Mouse (Mus musculus) left cerebral cortex, adult 2 months (tissue): ENCODE data around the gene Rab6b. TPM values are rescaled to one million over a fixed set of nuclear protein-coding genes. Genes with fewer than 3 reads are reported as not detected.
A peak's percentile ranks its signal among the peaks of the same experiment; 100 is the strongest.
"Not testable (repeated sequence)": the region's sequence is repeated elsewhere in the genome, so short reads cannot be mapped to it uniquely, and the experiment has no call there.

Source experiments
- DNase-seq, 2 experiments: peaks; one replicate each; pipeline ENCODE4 v3.0.0; 2021 to 2022; ENCODE audit warnings: low spot score in 2 of 2, mixed read lengths in 1 of 2; ENCODE audit errors: extremely low spot score in 1 of 2
- H3K27ac ChIP-seq: fragments of 200-600 bp; 2 replicates; pipeline ENCODE4 v1.8.1; 2022
- H3K4me3 ChIP-seq: fragments of 200-600 bp; 2 replicates; pipeline ENCODE4 v1.8.1; 2022
- CTCF ChIP-seq: fragments of 200-600 bp; IDR thresholded peaks from 2 replicates; pipeline ENCODE4 v1.8.1; 2022; ENCODE audit warnings: antibody characterized with exemption, mild to moderate bottlenecking, moderate library complexity
- intact Hi-C: fragments of 180-260 bp; cut with DNase I; formaldehyde crosslinking; loops from one replicate; pipeline ENCODE4 v1.15.1; 2025
- total RNA-seq, 2 experiments: library from RNA; stranded (reverse); gene quantifications; 2 replicates each; pipeline ENCODE4 v1.2.3; 2021

The Rab6b gene
- total RNA-seq, 2 experiments from 2014 or later, result 605 to 610 TPM

DNA sequence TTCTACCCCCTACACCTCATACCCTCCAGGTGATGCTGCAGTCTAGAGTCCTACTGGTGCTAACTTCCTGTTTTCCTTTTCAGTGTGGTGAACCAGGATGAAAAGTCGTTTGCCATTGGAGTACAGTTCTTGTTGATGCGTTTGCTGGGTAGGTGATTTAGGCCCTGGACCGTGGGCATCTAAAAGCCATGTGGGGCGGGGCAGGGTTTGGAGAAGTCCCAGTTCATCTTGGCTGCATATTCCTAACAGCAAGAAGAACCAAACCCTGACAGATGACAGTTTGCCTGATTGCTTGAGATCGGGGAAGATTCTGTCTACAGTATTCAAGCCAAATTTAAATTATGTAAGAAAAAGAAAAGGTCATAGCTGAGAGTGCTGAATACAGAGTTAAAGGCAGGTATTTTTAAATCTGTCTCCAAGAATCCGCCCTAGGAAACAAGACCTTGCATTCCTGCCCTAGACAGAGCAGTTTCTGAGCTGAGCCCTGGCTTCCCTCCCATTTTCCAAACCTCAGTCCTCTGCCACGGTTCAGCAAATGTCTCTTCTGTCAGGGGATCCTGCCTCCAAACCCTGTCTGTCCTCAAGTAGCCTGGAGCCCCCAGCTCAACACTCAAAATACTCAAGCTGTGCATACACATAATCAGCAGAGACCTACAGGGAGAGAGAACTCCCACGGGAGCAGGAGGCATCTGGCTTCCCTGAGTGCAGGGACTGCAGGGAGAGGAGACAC, 29.2 kb upstream of the Rab6b start:
- DNase-seq, result no peak
- H3K27ac ChIP-seq, result no peak overlapping the region
- intact Hi-C loops, result no loop called here
- H3K4me3 ChIP-seq, result no peak overlapping the region
- no peak for TF ChIP-seq CTCF

DNA sequence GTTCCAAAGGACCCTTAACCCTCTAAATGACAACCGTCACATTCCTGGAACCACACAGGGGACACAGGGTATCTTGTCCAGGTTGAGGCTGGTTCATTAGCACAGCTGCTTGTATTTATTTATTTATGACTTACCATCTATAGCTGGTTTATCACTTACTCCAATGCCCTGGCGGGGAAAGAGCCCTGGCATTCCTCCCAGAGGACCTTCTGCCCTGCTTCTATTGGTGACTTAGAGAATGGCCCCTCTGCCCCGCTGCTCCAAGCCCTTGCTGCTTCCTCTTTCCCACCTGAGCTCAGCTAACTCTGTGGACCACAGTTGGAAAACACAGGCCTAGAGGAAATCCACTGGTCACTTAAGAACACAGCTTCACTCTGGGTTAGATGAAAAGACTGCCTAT, 28.2 kb upstream of the Rab6b start:
- no peak overlapping the region for H3K27ac ChIP-seq
- H3K4me3 ChIP-seq, result no peak overlapping the region
- intact Hi-C loops, result no loop called here
- DNase-seq, result no peak
- no peak for TF ChIP-seq CTCF

DNA sequence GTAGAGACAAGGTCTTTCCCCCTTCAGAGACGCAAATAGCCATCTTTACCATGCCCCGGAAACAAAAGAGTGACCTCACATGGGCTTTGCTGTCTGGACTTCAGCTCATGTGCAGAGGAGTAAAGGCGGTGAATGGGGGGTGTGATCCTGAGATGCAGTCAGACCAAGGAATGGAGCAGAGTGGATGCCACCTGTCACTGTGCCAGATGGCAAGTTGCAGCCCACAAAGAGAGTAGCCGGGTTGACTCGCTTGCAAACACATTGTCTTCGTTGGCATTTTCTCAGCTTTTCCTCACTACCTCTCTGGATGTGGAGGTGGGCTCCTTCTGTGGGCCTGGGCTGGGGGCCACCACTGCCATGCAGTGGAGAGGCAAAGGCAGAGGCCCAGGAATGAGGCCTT, 24.9 kb upstream of the Rab6b start:
- Histone ChIP-seq H3K27ac (no peak overlapping the region), H3K4me3 (no peak overlapping the region)
- intact Hi-C loops, result no loop called here
- no peak for TF ChIP-seq CTCF
- DNase-seq, result no peak

DNA sequence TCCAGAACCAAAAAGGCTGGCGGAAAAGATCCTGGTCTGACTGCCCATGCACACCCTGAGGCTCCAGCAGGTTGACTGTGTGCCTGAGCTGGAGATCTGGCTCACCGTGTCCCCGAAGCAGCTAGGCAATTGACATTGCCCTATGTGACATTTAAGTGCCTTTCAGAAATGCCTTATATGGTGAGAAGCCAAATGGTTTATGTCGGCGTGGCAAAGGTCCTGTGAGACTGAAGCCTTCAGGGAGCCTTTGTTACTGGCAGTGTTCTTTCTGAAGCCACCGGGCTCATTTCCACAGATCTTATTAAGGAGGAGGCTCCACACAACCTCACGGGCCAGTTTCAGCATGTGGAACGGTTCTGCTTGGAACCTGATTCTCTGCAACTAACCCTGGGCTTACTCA, 24.3 kb upstream of the Rab6b start:
- intact Hi-C loops, result no loop called here
- Histone ChIP-seq H3K4me3 (no peak overlapping the region), H3K27ac (no peak overlapping the region)

DNA sequence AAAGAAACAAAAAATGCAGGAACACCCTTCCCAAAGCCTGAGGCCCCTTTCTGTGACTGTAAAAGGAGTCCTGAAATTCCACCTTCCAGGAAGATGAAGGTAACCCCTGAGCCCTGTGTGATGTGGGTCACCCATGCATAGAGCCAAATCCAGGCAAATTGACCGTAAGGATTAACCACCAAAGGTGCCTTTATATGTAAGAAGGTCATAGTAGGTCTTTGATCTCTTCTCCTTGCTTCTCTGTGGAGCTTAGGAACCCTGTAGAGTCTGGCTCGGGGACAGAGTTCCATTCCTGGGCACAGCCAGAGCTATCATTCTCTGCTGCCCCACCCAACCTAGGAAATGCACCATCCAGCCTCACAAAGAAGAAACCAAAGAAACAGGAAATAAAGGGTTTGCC, 22.9 kb upstream of the Rab6b start:
- intact Hi-C loops, result no loop called here
- H3K27ac ChIP-seq, result no peak overlapping the region
- H3K4me3 ChIP-seq, result no peak overlapping the region
- DNase-seq, result no peak
- TF ChIP-seq CTCF, result no peak

More for the DNA sequence above, 24.3 kb upstream of the Rab6b start:
- no peak for DNase-seq
- TF ChIP-seq CTCF, result no peak

DNA sequence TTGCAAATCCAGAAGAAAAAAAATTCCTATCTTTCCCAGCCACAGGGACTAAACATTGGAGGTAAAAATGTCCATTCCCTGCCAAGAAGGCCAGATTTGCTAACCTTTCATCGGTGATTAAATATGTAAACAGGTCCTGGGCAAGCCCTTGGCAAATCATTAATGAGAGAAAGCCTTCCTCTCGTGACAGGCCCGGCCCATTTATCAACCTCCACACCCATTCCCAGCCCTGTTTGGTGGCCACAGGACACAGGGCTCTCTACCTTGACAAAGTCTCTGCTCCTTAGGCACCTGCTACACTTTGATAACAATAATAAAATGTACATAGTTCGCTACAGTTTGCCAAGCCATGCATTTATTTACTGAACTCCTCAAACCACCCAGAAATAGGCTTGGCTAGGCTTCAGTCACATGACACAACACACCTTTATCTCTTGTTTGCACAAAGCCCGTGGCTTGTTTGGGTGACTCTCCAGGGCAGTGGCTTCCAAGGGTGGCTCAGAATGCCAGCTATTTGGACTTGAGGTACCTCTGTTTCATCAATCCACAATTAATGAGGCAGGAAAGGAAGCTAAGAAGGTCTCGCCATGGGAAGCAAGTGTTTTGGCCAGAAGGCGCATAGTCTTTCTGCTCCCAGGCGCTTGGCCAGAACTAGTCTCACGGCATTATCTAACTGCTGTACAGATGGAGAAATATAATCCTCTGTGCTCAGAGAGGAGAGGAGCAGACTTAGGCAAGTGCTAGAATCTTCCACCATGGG, 21.3 kb upstream of the Rab6b start:
- H3K4me3 ChIP-seq, result no peak overlapping the region
- no peak overlapping the region for H3K27ac ChIP-seq
- no peak for DNase-seq
- no peak for TF ChIP-seq CTCF
- intact Hi-C loops, result loop anchor here (5.0 kb wide), 3 partner anchors 57 to 112 kb away; partner anchors contain the start of gene Srprb

DNA sequence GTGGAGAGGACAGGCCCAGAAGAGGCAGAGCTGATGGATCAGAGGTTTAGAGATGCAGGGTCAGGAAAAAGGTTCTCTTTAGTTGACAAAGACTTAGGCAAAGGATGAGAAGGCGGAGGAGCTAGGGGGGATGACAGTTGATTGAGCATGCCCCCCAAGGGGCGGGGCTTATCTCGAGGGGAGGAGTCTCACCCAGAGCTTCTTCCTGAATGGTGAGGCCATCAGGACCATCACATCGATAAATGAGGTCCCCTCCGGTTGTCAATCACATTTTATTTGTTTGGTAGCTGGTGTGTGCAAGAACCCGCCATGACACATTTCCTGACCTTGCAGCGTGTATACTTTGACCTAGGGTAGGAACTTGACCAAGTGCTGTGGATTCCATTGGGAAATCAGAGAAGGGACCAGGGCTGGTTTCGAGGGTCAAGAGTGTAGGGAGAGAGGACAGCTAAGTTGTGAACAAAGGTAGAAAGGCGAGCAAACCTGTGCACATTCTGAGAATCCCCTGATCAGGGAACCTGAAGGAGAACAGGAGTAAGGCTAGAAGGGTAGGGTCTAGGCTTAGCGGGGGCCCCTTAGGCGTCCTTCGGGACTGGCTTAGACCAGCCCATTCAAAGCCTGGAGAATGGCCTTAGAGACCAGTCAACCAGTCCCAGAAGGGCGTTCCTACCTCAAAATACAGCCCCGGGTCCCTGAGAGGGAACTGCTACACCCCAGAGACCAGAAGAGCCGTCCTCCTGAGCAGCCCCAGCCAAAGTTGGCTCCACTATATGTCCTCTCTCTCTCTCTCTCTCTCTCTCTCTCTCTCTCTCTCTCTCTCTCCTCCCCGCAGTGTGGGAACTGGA, 20.3 kb upstream of the Rab6b start:
- no peak for TF ChIP-seq CTCF
- DNase-seq, result no peak
- no peak overlapping the region for H3K27ac ChIP-seq
- no peak overlapping the region for H3K4me3 ChIP-seq
- intact Hi-C loops, result loop anchor here (5.0 kb wide), 3 partner anchors 56 to 111 kb away; partner anchors contain the start of gene Srprb

DNA sequence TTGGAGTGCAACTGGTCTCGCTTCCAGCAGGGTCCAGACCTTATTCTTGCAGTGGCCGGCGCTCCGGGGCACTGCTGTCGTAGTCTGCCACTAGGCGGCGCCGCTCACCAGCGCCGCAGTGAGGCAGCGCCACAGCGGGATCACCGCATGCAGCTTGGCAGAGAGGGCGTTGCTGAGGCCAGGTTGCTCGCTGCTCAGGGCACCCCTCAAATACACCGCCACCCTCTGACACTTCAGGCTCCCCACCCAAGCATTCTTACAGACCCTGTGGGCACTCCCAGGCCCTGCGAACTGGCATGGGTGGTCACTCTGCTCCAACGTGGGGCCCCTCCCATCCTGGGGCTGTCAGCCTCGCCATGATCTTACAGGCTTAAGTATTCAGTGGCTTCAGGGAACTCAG, 19.3 kb upstream of the Rab6b start:
- peak; percentile 77 to 85 for DNase-seq
- intact Hi-C loops, result loop anchor here (2.0 to 5.0 kb wide), 5 partner anchors 19 to 211 kb away; partner anchors contain the start of genes Rab6b and Srprb
- peak; percentile 98 for TF ChIP-seq CTCF
- Histone ChIP-seq H3K4me3 (peak overlapping the region; percentile 46), H3K27ac (peak overlapping the region; percentile 77)

DNA sequence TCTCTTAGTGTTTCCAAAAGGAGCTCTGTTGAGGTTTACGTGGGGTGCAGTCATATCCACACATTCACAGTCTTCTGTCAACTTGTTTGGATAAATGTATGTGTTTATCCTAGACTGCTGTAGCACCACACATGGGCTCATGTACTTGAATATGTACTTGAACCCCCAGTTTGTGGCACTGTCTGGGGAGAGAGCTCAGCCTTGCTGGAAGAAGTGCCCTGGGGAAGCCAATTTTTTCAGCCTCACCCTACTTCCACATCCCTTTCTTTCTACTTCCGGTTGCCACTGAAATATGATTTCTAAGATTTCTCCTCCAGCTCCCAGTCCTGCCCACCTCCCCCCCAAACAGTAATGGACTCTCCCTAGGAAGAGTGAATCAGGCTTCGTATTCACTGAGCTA, 17.9 kb upstream of the Rab6b start:
- DNase-seq, result no peak
- no peak for TF ChIP-seq CTCF
- intact Hi-C loops, result loop anchor here (2.0 to 5.0 kb wide), 5 partner anchors 17 to 209 kb away; partner anchors contain the start of genes Rab6b and Srprb
- Histone ChIP-seq H3K27ac (no peak overlapping the region), H3K4me3 (no peak overlapping the region)

DNA sequence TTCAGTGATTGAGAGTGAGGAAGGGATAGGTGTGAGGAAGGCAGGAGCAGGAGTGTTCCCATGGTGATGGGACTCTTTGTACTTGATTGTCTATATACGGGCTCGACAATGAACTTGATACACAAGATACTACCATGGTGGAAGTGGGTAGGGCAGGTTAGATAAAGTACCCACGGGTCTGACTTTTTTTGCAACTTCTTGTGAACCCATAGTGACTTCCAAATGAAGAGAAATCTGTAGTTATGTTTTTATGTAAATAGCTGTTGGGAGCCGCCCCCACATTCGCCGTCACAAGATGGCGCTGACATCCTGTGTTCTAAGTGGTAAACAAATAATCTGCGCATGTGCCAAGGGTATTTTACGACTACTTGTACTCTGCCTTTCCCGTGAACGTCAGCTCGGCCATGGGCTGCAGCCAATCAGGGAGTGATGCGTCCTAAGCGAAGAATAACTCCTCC, 3.2 kb upstream of the Rab6b start:
- intact Hi-C loops, H3K27ac ChIP-seq, DNase-seq: not testable (repeated sequence)
- 0 out of 2 replicates have a peak overlapping the region, but pooled peaks have one; percentile 14 for H3K4me3 ChIP-seq

DNA sequence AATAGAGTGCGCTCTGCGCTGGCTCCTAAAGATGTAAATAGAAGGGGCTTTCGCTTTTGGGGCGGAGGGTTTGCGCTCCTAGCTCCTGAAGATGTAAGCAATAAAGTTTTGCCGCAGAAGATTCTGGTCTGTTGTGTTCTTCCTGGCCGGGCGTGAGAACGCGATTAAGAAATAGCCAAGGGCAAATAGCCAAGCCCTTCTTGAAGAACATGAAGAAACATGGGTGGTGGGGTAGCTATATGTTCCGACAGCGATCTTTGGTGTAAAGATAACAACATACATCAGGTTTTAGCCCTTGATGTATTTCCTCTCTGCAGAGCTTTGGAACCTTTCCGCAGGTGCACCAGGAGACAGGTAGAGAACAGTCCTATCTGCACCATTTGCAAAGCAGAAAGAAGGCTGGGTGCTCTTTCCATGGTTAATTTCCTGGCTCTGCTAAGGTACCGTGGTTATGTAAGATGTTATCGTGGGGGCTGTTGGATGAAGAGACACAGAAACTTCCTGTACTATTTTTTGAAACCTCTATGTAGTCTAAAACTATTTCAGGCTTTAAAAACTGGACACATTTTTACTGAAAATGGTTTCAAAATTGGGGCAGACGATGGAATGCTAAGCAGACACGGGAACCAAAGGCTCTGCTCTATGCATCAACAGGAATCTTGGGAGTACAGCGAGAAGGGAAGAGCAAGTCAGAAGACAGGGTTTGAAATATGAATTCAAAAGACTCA, 2.5 kb upstream of the Rab6b start:
- Histone ChIP-seq H3K4me3 (peak overlapping the region; percentile 43), H3K27ac (peak overlapping the region; percentile 88)
- intact Hi-C loops, result no loop called here
- TF ChIP-seq CTCF, result no peak
- DNase-seq, result no peak
